Mouse (Mus musculus) midbrain, embryonic 13.5 days (tissue): Measurements from ENCODE around the gene Adgrl3. TPM values are rescaled to one million over a fixed set of nuclear protein-coding genes. Genes with fewer than 3 reads are reported as not detected.
A peak's percentile ranks its signal among the peaks of the same experiment; 100 is the strongest.

Source experiments
- ATAC-seq: fragments of 200-750 bp; cut with Nextera tagmentation; 2 replicates; pipeline ENCODE4 v1.8.0; 2017; ENCODE audit warnings: mild to moderate bottlenecking, moderate TSS enrichment, moderate library complexity
- H3K27ac ChIP-seq: fragments of 300-500 bp; sonication (generic); 2 replicates; pipeline ENCODE4 v1.5.1; 2015; ENCODE audit warnings: inconsistent platforms, mild to moderate bottlenecking, moderate library complexity
- H3K27me3 ChIP-seq: fragments of 300-500 bp; sonication (generic); 2 replicates; pipeline ENCODE4 v1.6.1; 2015; ENCODE audit warnings: mild to moderate bottlenecking, inconsistent platforms
- H3K36me3 ChIP-seq: fragments of 300-500 bp; sonication (generic); 2 replicates; pipeline ENCODE4 v1.6.1; 2015; ENCODE audit warnings: mild to moderate bottlenecking, inconsistent platforms
- H3K4me1 ChIP-seq: fragments of 300-500 bp; sonication (generic); replicated peaks from 2 replicates; pipeline ENCODE4 v1.6.1; 2015; ENCODE audit warnings: inconsistent platforms
- H3K4me2 ChIP-seq: fragments of 300-500 bp; sonication (generic); replicated peaks from 2 replicates; pipeline ENCODE4 v1.6.1; 2015; ENCODE audit warnings: moderate library complexity, mild to moderate bottlenecking, inconsistent platforms
- H3K4me3 ChIP-seq: fragments of 300-500 bp; sonication (generic); replicated peaks from 2 replicates; pipeline ENCODE4 v1.5.1; 2015; ENCODE audit warnings: mild to moderate bottlenecking, inconsistent platforms
- H3K9ac ChIP-seq: fragments of 300-500 bp; sonication (generic); replicated peaks from 2 replicates; pipeline ENCODE4 v1.6.1; 2015; ENCODE audit warnings: mild to moderate bottlenecking, inconsistent platforms
- H3K9me3 ChIP-seq: fragments of 300-500 bp; sonication (generic); 2 replicates; pipeline ENCODE4 v1.6.1; 2016; ENCODE audit warnings: mild to moderate bottlenecking, inconsistent platforms
- WGBS: fragments of 180-500 bp; shearing (Covaris S2); methylation state at CpG from one replicate; pipeline ENCODE4 v1.1.7; 2015; 5-methylcytosine and 5-hydroxymethylcytosine counted together
- polyA plus RNA-seq: library from polyadenylated mRNA; unstranded; fragments of >200 nt; fragmentation: Nextera tagmentation; extraction: Ambion mirVana; gene quantifications from 2 replicates; pipeline ENCODE4 v1.2.1, GENCODE M21; 2015

Gene Adgrl3
- polyA plus RNA-seq, 1 experiment from 2014 or later: 58.5 TPM

- peaks cover 16% of the 10 kb centered on the region for H3K4me1 ChIP-seq
- H3K4me3 ChIP-seq: no peak overlapping the region
- peak; percentile 55; the same call in 1 of the 2 replicates for ATAC-seq
- H3K9ac ChIP-seq: no peak overlapping the region
- WGBS: 29% methylated on average over 9 of the region's 9 CpGs
- no peaks in the 10 kb centered on the region for H3K27me3 ChIP-seq
- no peaks in the 10 kb centered on the region for H3K36me3 ChIP-seq
- H3K27ac ChIP-seq: no peak overlapping the region
- H3K4me2 ChIP-seq: no peak overlapping the region
- H3K9me3 ChIP-seq: no peaks in the 10 kb centered on the region
Measured at GRCm38 (mm10) chr5:81345436-81346131, 325.6 kb downstream of the Adgrl3 start.

GRCm38 (mm10) chr5:81347571-81347970 is 327.6 kb downstream of the Adgrl3 start:
- ATAC-seq: no peak
- Histone ChIP-seq H3K4me2 (no peak overlapping the region), H3K4me1 (peaks cover 16% of the 10 kb centered on the region), H3K27me3 (no peaks in the 10 kb centered on the region), H3K4me3 (no peak overlapping the region), H3K9me3 (no peaks in the 10 kb centered on the region), H3K27ac (no peak overlapping the region), H3K36me3 (no peaks in the 10 kb centered on the region), H3K9ac (no peak overlapping the region)
- 57% methylated on average over 4 of the region's 4 CpGs for WGBS

GRCm38 (mm10) chr5:81359560-81359959 is 339.6 kb downstream of the Adgrl3 start:
- Histone ChIP-seq H3K27me3 (no peaks in the 10 kb centered on the region), H3K27ac (no peak overlapping the region)
- 16% methylated on average over 2 of the region's 2 CpGs for WGBS

GRCm38 (mm10) chr5:81364198-81364643 is 344.3 kb downstream of the Adgrl3 start:
- Histone ChIP-seq H3K4me2 (no peak overlapping the region), H3K27ac (no peak overlapping the region), H3K9me3 (no peaks in the 10 kb centered on the region), H3K36me3 (no peaks in the 10 kb centered on the region), H3K4me3 (no peak overlapping the region), H3K4me1 (peaks cover 5% of the 10 kb centered on the region), H3K27me3 (no peaks in the 10 kb centered on the region), H3K9ac (no peak overlapping the region)
- ATAC-seq: no peak
- 82% methylated on average over 8 of the region's 8 CpGs for WGBS

More at GRCm38 (mm10) chr5:81359560-81359959, 339.6 kb downstream of the Adgrl3 start:
- no peaks in the 10 kb centered on the region for H3K9me3 ChIP-seq
- no peak overlapping the region for H3K4me2 ChIP-seq
- no peak overlapping the region for H3K9ac ChIP-seq
- no peak overlapping the region for H3K4me3 ChIP-seq
- ATAC-seq: peak; percentile 80
- no peaks in the 10 kb centered on the region for H3K36me3 ChIP-seq
- H3K4me1 ChIP-seq: peaks cover 6% of the 10 kb centered on the region

- ATAC-seq: no peak
- H3K4me2 ChIP-seq: no peak overlapping the region
- WGBS: 59% methylated on average over 2 of the region's 2 CpGs
Measured at GRCm38 (mm10) chr5:81365250-81365649, 345.3 kb downstream of the Adgrl3 start.

GRCm38 (mm10) chr5:81370126-81370850 is 350.4 kb downstream of the Adgrl3 start:
- H3K9me3 ChIP-seq: no peaks in the 10 kb centered on the region
- no peaks in the 10 kb centered on the region for H3K27me3 ChIP-seq
- no peak for ATAC-seq
- no peaks in the 10 kb centered on the region for H3K36me3 ChIP-seq
- WGBS: 89% methylated on average over 10 of the region's 10 CpGs
- no peaks in the 10 kb centered on the region for H3K4me1 ChIP-seq
- H3K4me3 ChIP-seq: no peak overlapping the region
- H3K27ac ChIP-seq: no peak overlapping the region
- H3K9ac ChIP-seq: no peak overlapping the region
- H3K4me2 ChIP-seq: no peak overlapping the region

More at GRCm38 (mm10) chr5:81365250-81365649, 345.3 kb downstream of the Adgrl3 start:
- no peaks in the 10 kb centered on the region for H3K9me3 ChIP-seq
- H3K36me3 ChIP-seq: no peaks in the 10 kb centered on the region
- H3K4me3 ChIP-seq: no peak overlapping the region
- H3K27ac ChIP-seq: no peak overlapping the region
- H3K27me3 ChIP-seq: no peaks in the 10 kb centered on the region
- H3K4me1 ChIP-seq: no peaks in the 10 kb centered on the region; the same call in 1 of the 2 replicates
- no peak overlapping the region for H3K9ac ChIP-seq

- WGBS: 84% methylated on average over 7 of the region's 7 CpGs
- Histone ChIP-seq H3K4me2 (no peak overlapping the region), H3K9me3 (no peaks in the 10 kb centered on the region), H3K4me1 (no peaks in the 10 kb centered on the region), H3K27me3 (no peaks in the 10 kb centered on the region), H3K27ac (no peak overlapping the region), H3K36me3 (no peaks in the 10 kb centered on the region), H3K4me3 (no peak overlapping the region), H3K9ac (no peak overlapping the region)
- ATAC-seq: no peak
Measured at GRCm38 (mm10) chr5:81375992-81376391, 356.1 kb downstream of the Adgrl3 start.

- Histone ChIP-seq H3K9me3 (no peaks in the 10 kb centered on the region), H3K36me3 (peaks cover 4% of the 10 kb centered on the region; the same call in 1 of the 2 replicates), H3K4me3 (no peak overlapping the region), H3K4me1 (no peaks in the 10 kb centered on the region), H3K4me2 (no peak overlapping the region), H3K27me3 (no peaks in the 10 kb centered on the region), H3K9ac (no peak overlapping the region), H3K27ac (no peak overlapping the region)
- WGBS: 6% methylated on average over 1 of the region's 1 CpGs
- ATAC-seq: no peak
Measured at GRCm38 (mm10) chr5:81405582-81406143, 385.7 kb downstream of the Adgrl3 start.

GRCm38 (mm10) chr5:81417326-81417725 is 397.4 kb downstream of the Adgrl3 start:
- no peak for ATAC-seq
- Histone ChIP-seq H3K4me2 (no peak overlapping the region), H3K9me3 (no peaks in the 10 kb centered on the region), H3K36me3 (no peaks in the 10 kb centered on the region), H3K9ac (no peak overlapping the region), H3K4me3 (no peak overlapping the region), H3K27me3 (no peaks in the 10 kb centered on the region), H3K4me1 (no peaks in the 10 kb centered on the region), H3K27ac (no peak overlapping the region)
- 47% methylated on average over 3 of the region's 3 CpGs for whole genome bisulfite sequencing

- 86% methylated on average over 5 of the region's 5 CpGs for WGBS
- Histone ChIP-seq H3K4me2 (no peak overlapping the region), H3K27me3 (no peaks in the 10 kb centered on the region), H3K4me1 (no peaks in the 10 kb centered on the region), H3K9me3 (no peaks in the 10 kb centered on the region), H3K4me3 (no peak overlapping the region), H3K27ac (no peak overlapping the region), H3K9ac (no peak overlapping the region), H3K36me3 (peaks cover 3% of the 10 kb centered on the region)
- no peak for ATAC-seq
Measured at GRCm38 (mm10) chr5:81427393-81427792, 407.5 kb downstream of the Adgrl3 start.

- Histone ChIP-seq H3K36me3 (0 out of 2 replicates have a peak, but pooled peaks cover 6% of the 10 kb centered on the region), H3K27ac (no peak overlapping the region), H3K4me1 (no peaks in the 10 kb centered on the region), H3K27me3 (no peaks in the 10 kb centered on the region), H3K4me2 (no peak overlapping the region), H3K9ac (no peak overlapping the region), H3K9me3 (no peaks in the 10 kb centered on the region; the same call in 1 of the 2 replicates), H3K4me3 (no peak overlapping the region)
- no peak for ATAC-seq
- WGBS: 85% methylated on average over 3 of the region's 3 CpGs
Measured at GRCm38 (mm10) chr5:81436375-81436774, 416.4 kb downstream of the Adgrl3 start.

- no peaks in the 10 kb centered on the region; the same call in 1 of the 2 replicates for H3K9me3 ChIP-seq
- H3K4me2 ChIP-seq: no peak overlapping the region
- 0 out of 2 replicates have a peak, but pooled peaks cover 6% of the 10 kb centered on the region for H3K36me3 ChIP-seq
- no peaks in the 10 kb centered on the region for H3K4me1 ChIP-seq
- WGBS: 47% methylated on average over 5 of the region's 5 CpGs
- ATAC-seq: no peak
- H3K27me3 ChIP-seq: no peaks in the 10 kb centered on the region
- H3K4me3 ChIP-seq: no peak overlapping the region
- H3K27ac ChIP-seq: no peak overlapping the region
- no peak overlapping the region for H3K9ac ChIP-seq
Measured at GRCm38 (mm10) chr5:81442150-81442549, 422.2 kb downstream of the Adgrl3 start.
